Mouse (Mus musculus) heart, adult 2 months (tissue): ENCODE measurements around the gene Lsm4.

Experiments used
- CTCF ChIP-seq: fragments of 200-600 bp; IDR thresholded peaks from 2 replicates; pipeline ENCODE4 v1.8.1; 2022; ENCODE audit warnings: antibody characterized with exemption, mild to moderate bottlenecking, moderate library complexity
- EP300 ChIP-seq: fragments of 200-500 bp; IDR thresholded peaks from 2 replicates; pipeline ENCODE4 v1.6.1; 2011; ENCODE audit warnings: low read depth, low read length, control low read depth; ENCODE audit not compliant: insufficient read depth
- POLR2A ChIP-seq: fragments of 200-500 bp; IDR thresholded peaks from 2 replicates; pipeline ENCODE4 v1.6.1; 2011; ENCODE audit warnings: mild to moderate bottlenecking, low read depth, low read length, control low read depth; ENCODE audit not compliant: insufficient read depth

DNA sequence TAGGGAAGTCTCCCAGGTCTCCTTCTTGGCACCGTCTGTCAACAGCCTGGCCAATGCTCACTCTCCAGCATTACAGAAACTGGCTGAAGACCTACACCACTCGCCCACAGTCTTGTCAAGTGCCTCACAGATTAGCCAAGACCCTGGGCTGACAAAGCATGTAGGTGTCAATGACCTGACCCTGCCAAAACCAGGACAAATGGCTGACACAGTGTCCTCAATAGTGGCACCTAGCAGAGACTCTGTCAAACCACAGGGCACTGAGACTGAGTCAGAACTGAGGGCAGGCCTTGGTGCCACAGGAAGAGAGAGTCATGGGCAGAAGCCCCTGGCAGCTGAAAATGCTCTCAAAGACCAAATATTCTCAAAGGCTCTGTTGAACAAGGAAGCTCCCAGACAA, 42.0 kb downstream of the Lsm4 start:
- TF ChIP-seq CTCF (no peak), POLR2A (no peak), EP300 (no peak)
